Mouse (Mus musculus) kidney, adult 2 months (tissue): ENCODE results near the gene Arl8a.
"Not testable (repeated sequence)": the region's sequence is repeated elsewhere in the genome, so short reads cannot be mapped to it uniquely, and the experiment has no call there.

ENCODE experiments used
- CTCF ChIP-seq: fragments of 200-500 bp; conservative IDR thresholded peaks from 2 replicates; pipeline ENCODE4 v1.5.1; 2011; ENCODE audit warnings: low read depth, mild to moderate bottlenecking, control low read depth, low read length, moderate library complexity, mixed read lengths; ENCODE audit not compliant: insufficient read depth, insufficient read length
- POLR2A ChIP-seq: fragments of 200-500 bp; IDR thresholded peaks from one replicate; pipeline ENCODE4 v1.6.1; 2011; ENCODE audit warnings: low read depth, low read length, control low read depth

- not testable (repeated sequence) for TF ChIP-seq CTCF, POLR2A
These were observed 47.7 kb downstream of the Arl8a start for GRCm38 (mm10) chr1:135194335-135194734.
